ENCODE assay signal across 8 mouse cellular contexts in the genomic region with DNA sequence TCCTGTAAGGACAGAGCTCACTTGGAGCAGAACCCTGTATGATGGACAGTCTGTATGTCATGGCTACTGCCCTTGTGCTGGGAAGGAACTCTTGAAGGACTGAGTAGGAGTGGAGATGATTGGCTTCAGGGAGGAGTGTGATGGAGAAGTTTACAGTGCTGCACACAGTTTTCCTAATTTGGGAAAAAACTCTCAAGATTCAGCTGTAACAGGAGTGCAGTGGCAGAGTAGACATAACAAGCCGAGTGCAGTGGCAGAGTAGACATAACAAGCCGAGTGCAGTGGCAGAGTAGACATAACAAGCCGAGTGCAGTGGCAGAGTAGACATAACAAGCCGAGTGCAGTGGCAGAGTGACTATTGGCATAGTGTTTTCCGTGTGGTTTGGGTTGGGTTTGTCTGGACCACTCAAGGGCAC. TPM values are rescaled to one million over a fixed set of nuclear protein-coding genes. Genes with fewer than 3 reads are reported as not detected.
DNase-seq lines count a peak whose midpoint lies in the region; ATAC-seq and TF ChIP-seq lines count a peak whose summit lies in the region.
"Not testable (repeated sequence)": the region's sequence is repeated elsewhere in the genome, so short reads cannot be mapped to it uniquely, and the experiment has no call there.

No protein-coding gene starts in this region.

- not testable (repeated sequence) for H3K79me2 ChIP-seq in CH12.LX (replicated peaks; ENCODE audit: control insufficient read depth, extremely low read depth, insufficient read depth, poor library complexity, severe bottlenecking); liver, adult 2 months (ENCODE audit: control insufficient read depth, insufficient read depth, low read length)

- dilution Hi-C loops in CH12.LX (cut with MboI; ENCODE audit: extremely low pct_ligation_motif_present, extremely low pct_unique_long_range_greater_than_20kb, low sequenced_read_pairs) = not testable (repeated sequence)

- WGBS in embryonic facial prominence, embryonic 12.5 days = 50% methylated on average over 5 of the region's 5 CpGs
- WGBS in forebrain, embryonic 15.5 days = 43% methylated on average over 5 of the region's 5 CpGs
- WGBS in hindbrain, embryonic 12.5 days = 59% methylated on average over 5 of the region's 5 CpGs
- 47% methylated on average over 5 of the region's 5 CpGs for WGBS in kidney, embryonic 15.5 days
- WGBS in liver, adult 2 months = 53% methylated on average over 5 of the region's 5 CpGs
- 55% methylated on average over 5 of the region's 5 CpGs for WGBS in midbrain, embryonic 13.5 days

- H3K9me3 ChIP-seq in CH12.LX (replicated peaks; ENCODE audit: low read length); embryonic facial prominence, embryonic 12.5 days; forebrain, embryonic 15.5 days; hindbrain, embryonic 12.5 days (replicated peaks); kidney, embryonic 15.5 days (replicated peaks); midbrain, embryonic 13.5 days: not testable (repeated sequence)

- H3K36me3 ChIP-seq in CH12.LX (replicated peaks in 1 of 2; ENCODE audit: control insufficient read depth in 1 of 2, insufficient read depth in 1 of 2, low read length in 1 of 2) = peaks cover 8 to 75% of the 10 kb centered on the region in 2 experiments
- not testable (repeated sequence) for H3K36me3 ChIP-seq in embryonic facial prominence, embryonic 12.5 days; forebrain, embryonic 15.5 days; hindbrain, embryonic 12.5 days; liver, adult 2 months (ENCODE audit: control insufficient read depth, insufficient read depth, low read length); midbrain, embryonic 13.5 days
- peaks cover 20% of the 10 kb centered on the region for H3K36me3 ChIP-seq in kidney, embryonic 15.5 days

- not testable (repeated sequence) for TF ChIP-seq RAD21 in CH12.LX (IDR thresholded peaks at IDR 0.05; ENCODE audit: low read depth, low read length)

- not testable (repeated sequence) for TF ChIP-seq EP300 in CH12.LX (IDR thresholded peaks at IDR 0.05; ENCODE audit: low read length)

- H3K4me2 ChIP-seq in CH12.LX (ENCODE audit: insufficient read depth, low read depth, poor library complexity, severe bottlenecking) = 0 out of 2 replicates have a peak overlapping the region, but pooled peaks have one; percentile 55
- peak overlapping the region; percentile 31; the same call in 1 of the 2 replicates for H3K4me2 ChIP-seq in embryonic facial prominence, embryonic 12.5 days (replicated peaks)
- peak overlapping the region; percentile 28 for H3K4me2 ChIP-seq in forebrain, embryonic 15.5 days (replicated peaks)
- H3K4me2 ChIP-seq in hindbrain, embryonic 12.5 days (replicated peaks) = peak overlapping the region; percentile 45
- peak overlapping the region; percentile 33; the same call in 1 of the 2 replicates for H3K4me2 ChIP-seq in kidney, embryonic 15.5 days
- peak overlapping the region; percentile 44 for H3K4me2 ChIP-seq in midbrain, embryonic 13.5 days (replicated peaks)

- not testable (repeated sequence) for TF ChIP-seq CTCF in CH12.LX (conservative IDR thresholded peaks at IDR 0.05 in 1 of 2, IDR thresholded peaks at IDR 0.05 in 1 of 2; ENCODE audit: low read depth in 2 of 2, low read length in 2 of 2); liver, adult 2 months (IDR thresholded peaks at IDR 0.05; ENCODE audit: low read depth, low read length)

- peak overlapping the region in 1 of 3 experiments; percentile 20 for H3K4me3 ChIP-seq in CH12.LX (replicated peaks in 1 of 3; ENCODE audit: low read depth in 2 of 3, low read length in 2 of 3, poor library complexity in 1 of 3)
- H3K4me3 ChIP-seq in embryonic facial prominence, embryonic 12.5 days; forebrain, embryonic 15.5 days; kidney, embryonic 15.5 days (replicated peaks); liver, adult 2 months (ENCODE audit: insufficient read depth, low read depth, low read length): not testable (repeated sequence)
- peak overlapping the region; percentile 18; the same call in 1 of the 2 replicates for H3K4me3 ChIP-seq in hindbrain, embryonic 12.5 days
- peak overlapping the region; percentile 23 for H3K4me3 ChIP-seq in midbrain, embryonic 13.5 days (replicated peaks)

- DNase-seq in CH12.LX (ENCODE audit: extremely low read depth) = not testable (repeated sequence)
- peak; percentile 36 for DNase-seq in liver, adult 2 months (ENCODE audit: extremely low read depth, low read depth, low spot score)
- peak; percentile 29 for DNase-seq in retina, embryonic 14.5 days (ENCODE audit: low spot score)

- not testable (repeated sequence) for H3K27ac ChIP-seq in CH12.LX (ENCODE audit: insufficient read depth, low read depth); forebrain, embryonic 15.5 days (replicated peaks); hindbrain, embryonic 12.5 days; liver, adult 2 months (replicated peaks; ENCODE audit: insufficient read depth, low read depth, low read length); midbrain, embryonic 13.5 days
- peak overlapping the region; percentile 79; the same call in 1 of the 2 replicates for H3K27ac ChIP-seq in embryonic facial prominence, embryonic 12.5 days
- H3K27ac ChIP-seq in kidney, embryonic 15.5 days = 0 out of 2 replicates have a peak overlapping the region, but pooled peaks have one; percentile 58

- not testable (repeated sequence) for ATAC-seq in embryonic facial prominence, embryonic 12.5 days (ENCODE audit: insufficient number of reproducible peaks, insufficient read depth, low FRiP score, low TSS enrichment)
- ATAC-seq in forebrain, embryonic 15.5 days (replicated peaks) = peak; percentile 43; the same call in 1 of the 2 replicates
- ATAC-seq in hindbrain, embryonic 12.5 days (ENCODE audit: low FRiP score) = 0 out of 2 replicates have a peak, but pooled peaks have one; percentile 19
- peak; percentile 54 for ATAC-seq in kidney, embryonic 15.5 days (replicated peaks; ENCODE audit: low FRiP score)
- ATAC-seq in midbrain, embryonic 13.5 days = peak; percentile 73

- not testable (repeated sequence) for H3K9ac ChIP-seq in CH12.LX (ENCODE audit: insufficient read depth, low read depth); embryonic facial prominence, embryonic 12.5 days; forebrain, embryonic 15.5 days (replicated peaks); hindbrain, embryonic 12.5 days; kidney, embryonic 15.5 days; liver, adult 2 months (ENCODE audit: low read depth, low read length); midbrain, embryonic 13.5 days (replicated peaks)

- not testable (repeated sequence) for H3K27me3 ChIP-seq in CH12.LX (replicated peaks); embryonic facial prominence, embryonic 12.5 days; forebrain, embryonic 15.5 days; hindbrain, embryonic 12.5 days; kidney, embryonic 15.5 days; liver, adult 2 months (ENCODE audit: control insufficient read depth, insufficient read depth, low read length); midbrain, embryonic 13.5 days

- H3K4me1 ChIP-seq in CH12.LX (ENCODE audit: control insufficient read depth in 1 of 2, insufficient read depth in 2 of 2) = peaks cover 5 to 36% of the 10 kb centered on the region in 2 experiments
- not testable (repeated sequence) for H3K4me1 ChIP-seq in embryonic facial prominence, embryonic 12.5 days; forebrain, embryonic 15.5 days; hindbrain, embryonic 12.5 days; kidney, embryonic 15.5 days; liver, adult 2 months (ENCODE audit: control insufficient read depth, insufficient read depth, low read length); midbrain, embryonic 13.5 days (replicated peaks)

- in situ Hi-C loops in CH12.LX (cut with MboI; ENCODE audit: low pct_ligation_motif_present, low pct_unique_long_range_greater_than_20kb, low sequenced_read_pairs) = loop anchor here (25.0 kb wide), 1 partner anchor 584 kb away; a partner anchor contains a TSS

- not testable (repeated sequence) for TF ChIP-seq POLR2A in CH12.LX (IDR thresholded peaks at IDR 0.05; ENCODE audit: low read depth, low read length); liver, adult 2 months (IDR thresholded peaks at IDR 0.05; ENCODE audit: extremely low read depth, insufficient read depth, low read length)

RNA-seq across cellular contexts. Expression of a gene that starts 58.2 kb away (rescaled TPM):
- total RNA-seq in CH12.LX (2012; rRNA removed) = 2.1 and 2.9 TPM in 2 replicates
- 1.9 and 2.2 TPM in 2 replicates for total RNA-seq in CH12.LX (2014; rRNA removed)
- polyA plus RNA-seq in CH12.LX (2012; ENCODE audit: insufficient read length, low read depth) = 2.4 and 2.9 TPM in 2 replicates
- polyA plus RNA-seq in embryonic facial prominence, embryonic 12.5 days (2016; fragmentation: Nextera tagmentation; extraction: Ambion mirVana) = 9.0 and 9.7 TPM in 2 replicates
- polyA plus RNA-seq in forebrain, embryonic 15.5 days (2015; fragmentation: Nextera tagmentation; extraction: Ambion mirVana) = 12.1 and 15.5 TPM in 2 replicates
- 10.8 and 12.8 TPM in 2 replicates for polyA plus RNA-seq in hindbrain, embryonic 12.5 days (2016; fragmentation: Nextera tagmentation; extraction: Ambion mirVana)
- 5.4 and 5.6 TPM in 2 replicates for polyA plus RNA-seq in kidney, embryonic 15.5 days (2015; fragmentation: Nextera tagmentation; extraction: Ambion mirVana)
- 3.9 and 4.6 TPM in 2 replicates for total RNA-seq in liver, adult 2 months (2014; rRNA removed)
- 1.3 and 2.0 TPM in 2 replicates for polyA plus RNA-seq in liver, adult 2 months (2012; rRNA removed)
- 10.9 and 11.4 TPM in 2 replicates for polyA plus RNA-seq in midbrain, embryonic 13.5 days (2015; fragmentation: Nextera tagmentation; extraction: Ambion mirVana)

RNA-seq across cellular contexts. Expression of a gene that starts 58.2 kb away (rescaled TPM):
- total RNA-seq in CH12.LX (2012; rRNA removed) (97.8 and 115 TPM in 2 replicates), CH12.LX (2014; rRNA removed) (62.2 and 74.9 TPM in 2 replicates)
- 116 and 117 TPM in 2 replicates for polyA plus RNA-seq in CH12.LX (2012; ENCODE audit: insufficient read length, low read depth)
- polyA plus RNA-seq in embryonic facial prominence, embryonic 12.5 days (2016; fragmentation: Nextera tagmentation; extraction: Ambion mirVana) = 167 and 178 TPM in 2 replicates
- 209 and 214 TPM in 2 replicates for polyA plus RNA-seq in forebrain, embryonic 15.5 days (2015; fragmentation: Nextera tagmentation; extraction: Ambion mirVana)
- 155 and 160 TPM in 2 replicates for polyA plus RNA-seq in hindbrain, embryonic 12.5 days (2016; fragmentation: Nextera tagmentation; extraction: Ambion mirVana)
- 166 and 184 TPM in 2 replicates for polyA plus RNA-seq in kidney, embryonic 15.5 days (2015; fragmentation: Nextera tagmentation; extraction: Ambion mirVana)
- 12.8 and 18.3 TPM in 2 replicates for total RNA-seq in liver, adult 2 months (2014; rRNA removed)
- 13.2 and 18.1 TPM in 2 replicates for polyA plus RNA-seq in liver, adult 2 months (2012; rRNA removed)
- polyA plus RNA-seq in midbrain, embryonic 13.5 days (2015; fragmentation: Nextera tagmentation; extraction: Ambion mirVana) = 202 and 216 TPM in 2 replicates
